ENCODE assay signal across 23 mouse cellular contexts in the genomic region with DNA sequence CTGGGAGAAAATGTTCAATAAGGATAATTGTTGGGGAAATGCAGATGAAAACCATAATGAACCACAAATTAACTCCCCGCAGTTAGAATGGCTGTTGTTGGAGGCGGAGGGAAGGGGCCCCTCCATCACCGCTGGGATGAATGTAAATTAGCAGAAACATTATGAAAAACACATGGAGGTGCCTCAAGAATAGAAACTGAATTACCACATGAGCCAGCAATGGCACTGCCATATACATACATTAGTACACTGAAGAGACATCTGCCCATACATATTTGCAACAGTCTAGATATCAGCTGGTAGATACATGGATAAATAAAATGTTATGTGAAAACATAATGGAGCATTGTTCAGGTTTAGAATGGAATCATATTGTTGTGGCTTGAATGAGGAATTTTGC. TPM values are rescaled to one million over a fixed set of nuclear protein-coding genes. Genes with fewer than 3 reads are reported as not detected.
DNase-seq lines count a peak whose midpoint lies in the region; ATAC-seq lines count a peak whose summit lies in the region.
"Had no signal": no experiment of that assay in that cellular context is flagged by ENCODE, and none has a peak within 500 bp of the region (broad histone marks: within the 10 kb centered on the region; RNA-seq: fewer than 3 reads in every experiment).

No protein-coding gene starts in this region.

- no peaks in the 10 kb centered on the region for H3K27me3 ChIP-seq in hindbrain, embryonic 13.5 days
- no peaks in the 10 kb centered on the region for H3K27me3 ChIP-seq in hindbrain, embryonic 10.5 days (ENCODE audit: insufficient read depth, poor library complexity, severe bottlenecking)
- H3K27me3 ChIP-seq in neural tube, embryonic 13.5 days = no peaks in the 10 kb centered on the region
- H3K27me3 ChIP-seq in limb, embryonic 10.5 days (ENCODE audit: low read depth, poor library complexity, severe bottlenecking) = no peaks in the 10 kb centered on the region
- H3K27me3 ChIP-seq: embryonic facial prominence, embryonic 13.5 days; heart, embryonic 12.5 days; hindbrain, embryonic 12.5 days had no signal

- H3K9ac ChIP-seq in hindbrain, embryonic 13.5 days = no peak overlapping the region
- no peak overlapping the region for H3K9ac ChIP-seq in neural tube, embryonic 13.5 days
- H3K9ac ChIP-seq: embryonic facial prominence, embryonic 13.5 days; heart, embryonic 12.5 days; hindbrain, embryonic 12.5 days had no signal

- no peak overlapping the region for H3K4me3 ChIP-seq in hindbrain, embryonic 13.5 days
- H3K4me3 ChIP-seq in hindbrain, embryonic 10.5 days = no peak overlapping the region
- H3K4me3 ChIP-seq in neural tube, embryonic 13.5 days = no peak overlapping the region
- H3K4me3 ChIP-seq in limb, embryonic 10.5 days = no peak overlapping the region
- H3K4me3 ChIP-seq: embryonic facial prominence, embryonic 13.5 days; forebrain, embryonic 10.5 days; gastrocnemius, adult 2 months; heart, embryonic 12.5 days; hindbrain, embryonic 12.5 days had no signal

- 0 out of 2 replicates have a peak, but pooled peaks cover 2% of the 10 kb centered on the region for H3K4me1 ChIP-seq in hindbrain, embryonic 13.5 days (replicated peaks)
- peaks cover 10% of the 10 kb centered on the region for H3K4me1 ChIP-seq in hindbrain, embryonic 10.5 days (replicated peaks)
- H3K4me1 ChIP-seq in neural tube, embryonic 13.5 days (replicated peaks) = no peaks in the 10 kb centered on the region
- peaks cover 39% of the 10 kb centered on the region for H3K4me1 ChIP-seq in limb, embryonic 10.5 days

- H3K9me3 ChIP-seq in hindbrain, embryonic 13.5 days = no peaks in the 10 kb centered on the region
- no peaks in the 10 kb centered on the region for H3K9me3 ChIP-seq in hindbrain, embryonic 10.5 days
- no peaks in the 10 kb centered on the region for H3K9me3 ChIP-seq in neural tube, embryonic 13.5 days
- H3K9me3 ChIP-seq in limb, embryonic 10.5 days (replicated peaks) = no peaks in the 10 kb centered on the region
- H3K9me3 ChIP-seq: embryonic facial prominence, embryonic 13.5 days; forebrain, embryonic 10.5 days; heart, embryonic 12.5 days; hindbrain, embryonic 12.5 days had no signal

- no peaks in the 10 kb centered on the region for H3K36me3 ChIP-seq in hindbrain, embryonic 13.5 days
- H3K36me3 ChIP-seq in hindbrain, embryonic 10.5 days = no peaks in the 10 kb centered on the region
- H3K36me3 ChIP-seq in neural tube, embryonic 13.5 days = no peaks in the 10 kb centered on the region
- no peaks in the 10 kb centered on the region for H3K36me3 ChIP-seq in limb, embryonic 10.5 days
- H3K36me3 ChIP-seq: embryonic facial prominence, embryonic 13.5 days; forebrain, embryonic 10.5 days; heart, embryonic 12.5 days; hindbrain, embryonic 12.5 days had no signal

- peak overlapping the region; percentile 14; the same call in 1 of the 2 replicates for H3K27ac ChIP-seq in hindbrain, embryonic 13.5 days
- no peak overlapping the region for H3K27ac ChIP-seq in hindbrain, embryonic 10.5 days
- peak overlapping the region; percentile 43; the same call in 1 of the 2 replicates for H3K27ac ChIP-seq in neural tube, embryonic 13.5 days (replicated peaks)
- H3K27ac ChIP-seq in limb, embryonic 10.5 days = peak overlapping the region; percentile 72
- H3K27ac ChIP-seq: embryonic facial prominence, embryonic 13.5 days; forebrain, embryonic 10.5 days; gastrocnemius, adult 2 months; hindbrain, embryonic 12.5 days had no signal

- H3K4me2 ChIP-seq in hindbrain, embryonic 13.5 days = no peak overlapping the region
- no peak overlapping the region for H3K4me2 ChIP-seq in neural tube, embryonic 13.5 days
- H3K4me2 ChIP-seq: embryonic facial prominence, embryonic 13.5 days; heart, embryonic 12.5 days; hindbrain, embryonic 12.5 days had no signal

- no peak for DNase-seq in hindbrain, embryonic 10.5 days (ENCODE audit: low spot score)
- DNase-seq in neural tube, embryonic 10.5 days (ENCODE audit: extremely low spot score, low spot score) = no peak
- DNase-seq in limb, embryonic 10.5 days (ENCODE audit: low spot score) = no peak
- DNase-seq in layer of hippocampus, postnatal 14 days (ENCODE audit: low spot score in 2 of 2) = no peak
- DNase-seq: adrenal gland, adult 2 months; adrenal gland, postnatal 25 days; cerebellum, adult 8-10 months; cerebellum, postnatal 14 days; gastrocnemius, adult 2 months; gastrocnemius, postnatal 25 days; kidney, adult 11 months had no signal

- 69% methylated on average over 3 of the region's 3 CpGs for WGBS in hindbrain, embryonic 13.5 days
- 78% methylated on average over 3 of the region's 3 CpGs for WGBS in hindbrain, embryonic 10.5 days
- 68% methylated on average over 3 of the region's 3 CpGs for WGBS in neural tube, embryonic 13.5 days
- 30% methylated on average over 3 of the region's 3 CpGs for WGBS in limb, embryonic 10.5 days

- ATAC-seq in hindbrain, embryonic 13.5 days (ENCODE audit: low FRiP score) = no peak
- peak; percentile 63 for ATAC-seq in neural tube, embryonic 13.5 days (ENCODE audit: low read depth)

RNA-seq across cellular contexts. Expression of gene Apobec4, which starts 35.9 kb away (rescaled TPM):
- not detected in 2 replicates for polyA plus RNA-seq in hindbrain, embryonic 13.5 days (2015; fragmentation: Nextera tagmentation; extraction: Ambion mirVana)
- not detected in 2 replicates for polyA plus RNA-seq in hindbrain, embryonic 10.5 days (2016; fragmentation: Nextera tagmentation; extraction: Ambion mirVana)
- not detected in 2 replicates for polyA plus RNA-seq in neural tube, embryonic 13.5 days (2015; fragmentation: Nextera tagmentation; extraction: Ambion mirVana)
- not detected in 2 replicates for polyA plus RNA-seq in limb, embryonic 10.5 days (2016; fragmentation: Nextera tagmentation; extraction: Ambion mirVana)
- total RNA-seq in layer of hippocampus, postnatal 14 days (2021) = not detected
- total RNA-seq: adrenal gland, adult 2 months; adrenal gland, postnatal 25 days; common myeloid progenitor, adult 5-6 weeks; ES-E14; gastrocnemius, adult 2 months; gastrocnemius, postnatal 25 days; granulocyte monocyte progenitor cell, adult 5-6 weeks; heart, adult 8-10 months; heart, postnatal 25 days had no signal
- polyA plus RNA-seq: adrenal gland, adult 2 months; embryonic facial prominence, embryonic 13.5 days; forebrain, embryonic 10.5 days; heart, embryonic 12.5 days; heart, embryonic 16.5 days; hindbrain, embryonic 12.5 days had no signal

RNA-seq across cellular contexts. Expression of gene Rgl1, which starts 51.7 kb away (rescaled TPM):
- 19.8 and 24.0 TPM in 2 replicates for polyA plus RNA-seq in hindbrain, embryonic 13.5 days (2015; fragmentation: Nextera tagmentation; extraction: Ambion mirVana)
- polyA plus RNA-seq in hindbrain, embryonic 10.5 days (2016; fragmentation: Nextera tagmentation; extraction: Ambion mirVana) = 27.1 and 28.9 TPM in 2 replicates
- 24.8 and 25.4 TPM in 2 replicates for polyA plus RNA-seq in neural tube, embryonic 13.5 days (2015; fragmentation: Nextera tagmentation; extraction: Ambion mirVana)
- 38.7 and 44.0 TPM in 2 replicates for polyA plus RNA-seq in limb, embryonic 10.5 days (2016; fragmentation: Nextera tagmentation; extraction: Ambion mirVana)
- total RNA-seq in layer of hippocampus, postnatal 14 days (2021) = 10 to 100 TPM; 78.7 to 79.5 TPM

RNA-seq across cellular contexts. Expression of gene Arpc5, which starts 51.9 kb away (rescaled TPM):
- polyA plus RNA-seq in hindbrain, embryonic 13.5 days (2015; fragmentation: Nextera tagmentation; extraction: Ambion mirVana) = 343 and 364 TPM in 2 replicates
- 231 and 256 TPM in 2 replicates for polyA plus RNA-seq in hindbrain, embryonic 10.5 days (2016; fragmentation: Nextera tagmentation; extraction: Ambion mirVana)
- polyA plus RNA-seq in neural tube, embryonic 13.5 days (2015; fragmentation: Nextera tagmentation; extraction: Ambion mirVana) = 321 and 348 TPM in 2 replicates
- polyA plus RNA-seq in limb, embryonic 10.5 days (2016; fragmentation: Nextera tagmentation; extraction: Ambion mirVana) = 157 and 165 TPM in 2 replicates
- total RNA-seq in layer of hippocampus, postnatal 14 days (2021) = 100 to 1,000 TPM; 237 to 247 TPM
